Mouse (Mus musculus): ENCODE results near the gene Col1a2.

The Col1a2 gene

DNA sequence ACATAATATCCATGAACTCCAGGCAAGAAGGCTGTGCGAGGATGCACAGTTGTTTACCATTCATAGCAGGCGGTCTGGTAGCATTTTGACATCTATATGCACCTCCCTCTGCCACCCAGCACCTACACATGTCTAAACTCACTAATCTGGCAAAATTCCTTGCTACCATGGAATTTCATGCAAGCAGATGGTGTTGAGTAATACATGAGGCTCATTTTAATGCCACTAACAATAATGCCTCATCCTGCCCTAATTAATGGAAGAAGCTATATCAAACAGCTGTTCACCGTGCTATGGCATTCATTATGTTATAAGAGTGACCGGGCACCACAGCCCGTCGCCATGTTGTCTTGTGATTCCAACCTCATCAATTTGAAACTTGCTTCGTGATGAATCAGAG lies 23.8 kb downstream of the Col1a2 start:
- DNase-seq, result no peak

DNA sequence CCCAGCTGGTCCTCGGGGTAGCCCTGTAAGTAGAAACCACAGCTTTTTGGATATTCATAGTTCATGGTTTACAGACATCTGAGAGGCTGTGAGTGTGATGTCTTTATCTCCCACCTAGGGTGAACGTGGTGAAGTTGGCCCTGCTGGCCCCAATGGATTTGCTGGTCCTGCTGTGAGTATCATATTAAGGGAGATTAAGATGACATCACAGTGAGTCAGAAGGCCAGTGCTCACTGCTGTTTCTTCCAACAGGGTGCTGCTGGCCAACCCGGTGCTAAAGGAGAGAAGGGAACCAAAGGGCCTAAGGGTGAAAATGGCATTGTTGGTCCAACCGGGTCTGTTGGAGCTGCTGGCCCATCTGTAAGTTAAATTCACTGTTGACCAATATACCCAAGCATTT lies 26.4 kb downstream of the Col1a2 start:
- no peak for DNase-seq

DNA sequence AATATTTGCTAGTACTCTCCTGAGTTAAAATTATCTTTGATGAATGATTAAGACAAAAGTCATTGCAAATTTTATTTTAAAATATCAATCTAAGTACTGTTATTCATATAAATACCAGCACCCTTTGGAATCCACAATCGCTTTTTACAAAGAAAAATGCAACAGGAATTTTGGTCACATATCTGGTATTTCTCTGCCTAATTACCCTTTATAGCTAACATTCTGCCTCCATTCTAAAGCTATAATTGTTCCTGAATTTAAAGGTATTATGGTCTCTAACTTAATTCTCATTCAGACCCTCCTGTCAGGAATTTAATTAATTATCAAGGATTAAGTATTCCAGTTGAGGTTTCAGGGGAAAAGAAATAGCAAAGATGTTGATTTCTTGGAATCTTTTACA lies 28.3 kb downstream of the Col1a2 start:
- DNase-seq, result no peak

DNA sequence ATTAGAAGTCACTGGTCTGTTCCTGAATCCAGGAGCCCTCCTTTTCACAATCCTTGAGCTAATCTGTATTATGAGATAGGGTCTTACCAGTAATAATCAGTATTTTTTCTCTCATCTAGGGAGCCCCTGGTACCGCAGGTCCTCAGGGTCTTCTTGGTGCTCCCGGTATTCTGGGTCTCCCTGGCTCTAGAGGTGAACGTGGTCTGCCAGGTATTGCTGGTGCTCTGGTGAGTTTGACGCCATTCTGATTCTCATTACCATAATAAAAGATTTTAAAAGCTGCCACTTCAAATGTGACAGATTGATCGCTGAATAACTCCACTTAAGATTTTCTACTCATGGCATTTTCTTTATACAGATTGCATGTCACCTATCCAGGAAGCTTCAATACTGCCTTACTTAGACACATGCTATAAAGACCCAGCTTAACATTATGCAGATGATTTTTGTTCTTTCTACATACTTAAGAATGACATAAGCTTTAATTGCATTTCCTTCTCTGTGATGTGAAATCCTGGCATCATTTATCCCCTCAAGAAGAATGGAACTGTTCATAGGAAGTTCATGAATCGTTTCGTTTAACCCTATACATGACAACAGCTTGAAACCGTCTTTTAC lies 30.0 kb downstream of the Col1a2 start:
- no peak for DNase-seq

DNA sequence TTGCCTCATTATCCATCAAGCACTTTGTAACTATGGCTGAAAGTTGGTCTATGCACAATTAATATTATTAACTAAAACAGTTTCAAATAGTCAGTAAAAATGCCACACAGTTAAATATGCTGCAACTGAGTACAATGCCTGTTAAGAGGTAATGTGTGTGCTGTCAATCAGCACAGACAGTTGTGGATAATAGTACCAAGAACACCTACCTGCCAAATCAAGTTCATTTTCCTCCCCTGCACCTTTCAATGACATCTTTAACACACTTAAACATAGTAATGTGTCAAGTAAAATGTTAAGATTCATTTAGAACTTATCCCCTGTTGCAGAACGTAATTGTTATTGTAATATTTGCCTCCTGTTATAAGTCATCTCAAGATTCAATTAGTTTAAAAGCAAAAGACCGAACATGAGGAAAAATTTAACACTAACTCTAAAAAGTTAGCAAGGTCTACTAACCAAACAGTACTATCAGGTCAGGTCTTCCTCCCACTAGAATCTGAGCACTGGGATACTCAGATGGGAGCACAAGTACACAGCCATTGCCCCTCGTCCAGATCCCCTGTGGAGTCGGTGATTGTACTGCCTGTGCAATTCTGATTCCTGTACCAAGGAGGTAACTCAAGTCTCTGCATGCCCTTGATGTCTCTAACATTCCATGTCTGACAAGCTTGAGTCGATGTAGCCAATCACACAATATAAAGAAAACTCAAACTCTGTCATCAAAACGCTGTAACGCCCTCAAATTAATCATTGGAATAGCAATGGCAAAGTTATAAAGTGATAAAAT lies 37.5 kb downstream of the Col1a2 start:
- no peak for DNase-seq

DNA sequence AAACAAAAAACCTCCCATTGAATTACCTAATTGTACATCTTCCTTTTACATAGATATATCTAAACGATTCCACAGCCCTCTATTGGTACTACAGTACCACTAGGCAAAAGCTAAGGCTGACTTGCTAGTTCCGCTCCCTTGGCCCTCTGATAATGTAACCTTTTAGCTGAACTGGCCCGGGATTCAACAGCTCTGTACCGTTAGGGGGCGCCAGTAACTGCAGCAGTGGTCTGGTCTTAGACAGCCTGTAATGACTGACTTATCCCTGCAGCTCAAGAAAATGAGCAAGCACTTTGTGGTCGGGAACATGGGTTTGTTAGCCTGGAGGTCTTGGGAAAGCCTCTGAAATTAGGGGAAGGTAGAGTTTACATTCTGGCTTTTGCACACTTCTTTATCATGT lies 39.9 kb downstream of the Col1a2 start:
- DNase-seq, result peak; percentile 67

DNA sequence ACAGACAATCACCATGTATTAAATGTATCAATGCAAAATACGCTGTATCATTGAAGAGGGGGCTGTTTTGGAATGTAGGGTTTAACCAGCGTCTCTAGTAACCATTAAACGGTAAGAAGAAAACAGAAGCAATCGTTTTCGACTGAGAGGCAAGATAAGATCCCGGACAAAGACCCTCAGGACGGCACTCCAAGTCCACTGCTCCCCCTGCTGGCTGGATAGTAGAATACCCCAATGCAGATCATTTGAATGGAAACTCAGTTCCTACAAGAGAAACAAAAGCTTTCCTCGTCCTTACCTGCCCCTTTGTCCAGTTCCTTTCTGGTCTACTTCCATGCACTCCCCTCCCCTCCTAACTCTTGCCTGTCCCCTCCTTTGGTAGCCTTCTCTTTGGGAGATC lies 41.1 kb downstream of the Col1a2 start:
- peak; percentile 80 for DNase-seq

DNA sequence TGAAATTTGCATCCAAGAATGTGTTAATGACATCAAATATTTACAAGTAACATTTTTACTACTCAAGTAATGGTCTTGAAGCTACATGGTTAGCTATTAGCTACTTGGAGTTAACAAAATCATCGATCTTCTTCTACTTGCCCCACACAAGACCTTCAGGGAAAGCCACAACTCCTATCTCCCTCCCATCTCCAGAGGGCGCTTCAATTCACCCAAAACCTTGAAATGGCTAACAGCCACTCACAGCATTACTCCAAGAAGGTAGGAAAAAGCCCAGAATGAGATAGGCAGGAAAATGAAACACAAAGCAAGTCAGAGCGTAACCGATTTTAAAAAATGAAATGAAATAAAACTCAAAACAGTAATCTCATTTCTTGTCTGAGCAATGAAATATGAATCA lies 44.3 kb downstream of the Col1a2 start:
- no peak for DNase-seq

DNA sequence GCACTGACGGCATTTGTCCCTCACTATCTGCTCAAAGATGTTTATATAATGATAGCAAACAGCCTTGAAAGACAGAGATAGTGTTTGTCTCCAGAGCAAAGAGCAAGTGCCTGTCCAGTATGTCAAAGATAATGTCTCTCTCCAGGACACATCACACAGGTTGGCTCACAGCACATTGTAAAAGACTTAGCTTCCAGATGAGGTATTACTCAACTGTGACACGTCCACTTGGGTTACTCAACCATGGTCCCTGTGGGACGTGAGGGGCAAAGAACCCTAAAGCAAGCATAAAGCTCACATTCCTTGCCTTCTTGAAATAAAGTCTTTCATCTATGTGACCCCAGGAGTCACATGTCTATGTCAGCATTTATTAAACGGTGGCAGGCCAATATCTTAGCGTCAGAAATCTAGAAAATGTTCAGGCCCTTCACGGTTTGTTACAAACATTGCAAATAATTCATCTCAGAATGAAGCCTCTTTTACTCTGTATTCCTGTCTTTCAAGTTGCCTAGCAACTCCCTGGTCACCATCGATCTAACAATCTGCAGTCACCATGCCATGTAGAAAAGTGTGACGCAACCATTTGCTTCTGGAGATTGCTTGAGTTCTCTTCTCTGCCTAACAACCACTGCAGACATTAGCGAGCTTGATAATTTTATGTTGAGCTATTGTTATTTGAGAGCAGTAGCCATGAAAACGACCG lies 45.4 kb downstream of the Col1a2 start:
- no peak for DNase-seq

DNA sequence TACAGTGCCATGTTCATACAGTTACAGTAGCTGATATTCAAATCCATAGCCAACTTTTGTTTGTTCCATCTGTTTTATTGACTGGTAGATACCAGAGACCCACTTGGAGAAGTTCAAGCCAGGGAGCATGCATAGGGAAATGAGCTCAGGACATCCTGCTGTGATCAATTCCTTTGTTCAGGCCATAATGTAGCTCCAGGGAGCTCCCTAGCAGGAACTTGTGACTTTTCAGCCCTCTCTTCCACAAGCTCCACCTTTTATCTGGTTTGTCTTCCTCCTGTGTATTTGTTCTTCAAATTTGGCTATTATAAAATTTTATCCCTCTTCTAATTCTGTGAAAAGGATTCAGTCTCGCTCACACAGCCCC lies 45.9 kb downstream of the Col1a2 start:
- no peak for DNase-seq

DNA sequence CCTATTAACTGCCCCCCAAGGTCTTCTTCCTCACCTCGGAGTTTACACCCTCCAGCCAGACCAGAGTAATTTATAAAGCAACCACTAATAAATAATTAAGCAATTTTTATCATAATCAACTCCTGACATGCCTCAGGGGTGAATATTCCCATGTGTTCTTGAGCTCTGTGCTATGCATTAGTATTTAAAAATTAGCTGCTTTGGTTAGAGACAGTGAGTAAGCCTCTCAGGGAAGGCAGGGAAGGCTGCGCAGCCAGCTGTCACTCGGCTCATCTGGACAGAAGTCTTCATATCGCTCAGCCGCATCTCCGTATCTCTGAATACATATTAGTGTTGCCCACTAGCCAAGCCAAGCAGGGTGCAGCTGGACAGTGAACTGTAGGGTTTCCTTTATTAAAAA lies 50.8 kb downstream of the Col1a2 start:
- no peak for DNase-seq

DNA sequence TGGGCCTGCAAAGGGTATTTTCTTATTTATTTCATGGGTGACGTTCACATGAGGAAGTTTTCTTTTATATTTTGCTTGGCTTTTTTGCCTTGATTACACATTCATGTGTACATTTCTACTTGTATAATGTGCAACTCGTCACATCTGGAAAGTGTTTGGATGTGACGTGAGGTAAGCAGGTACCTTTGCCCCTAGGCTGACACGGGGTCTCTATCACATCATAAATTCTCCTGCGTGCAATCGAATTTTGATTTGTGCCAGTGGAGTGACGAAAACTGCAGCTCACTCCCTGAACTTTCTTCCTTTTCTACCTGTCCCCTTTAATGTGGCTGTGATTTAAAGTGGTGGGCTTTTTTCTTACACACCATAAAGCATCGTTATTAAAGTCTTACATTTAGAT lies 52.5 kb downstream of the Col1a2 start:
- DNase-seq, result no peak

DNA sequence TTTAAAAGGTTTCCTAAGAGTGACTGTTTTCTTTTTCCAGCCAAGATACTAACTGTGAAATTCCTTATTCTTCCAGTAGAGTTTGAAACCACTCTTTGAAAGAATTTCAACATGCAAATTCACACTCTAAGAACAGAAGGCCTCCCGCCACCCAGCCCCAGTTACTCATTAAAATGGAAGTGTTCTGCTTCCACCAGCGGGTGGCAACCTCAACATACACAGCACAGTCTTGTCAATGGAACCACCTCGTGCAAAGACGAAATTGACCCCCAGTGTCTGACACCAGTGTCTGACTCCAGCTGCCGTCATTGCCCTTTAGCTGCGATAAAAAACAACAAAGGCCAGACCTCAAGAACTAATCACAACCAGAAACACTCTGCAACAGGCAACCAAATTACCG lies 53.1 kb downstream of the Col1a2 start:
- DNase-seq, result peak; percentile 18

DNA sequence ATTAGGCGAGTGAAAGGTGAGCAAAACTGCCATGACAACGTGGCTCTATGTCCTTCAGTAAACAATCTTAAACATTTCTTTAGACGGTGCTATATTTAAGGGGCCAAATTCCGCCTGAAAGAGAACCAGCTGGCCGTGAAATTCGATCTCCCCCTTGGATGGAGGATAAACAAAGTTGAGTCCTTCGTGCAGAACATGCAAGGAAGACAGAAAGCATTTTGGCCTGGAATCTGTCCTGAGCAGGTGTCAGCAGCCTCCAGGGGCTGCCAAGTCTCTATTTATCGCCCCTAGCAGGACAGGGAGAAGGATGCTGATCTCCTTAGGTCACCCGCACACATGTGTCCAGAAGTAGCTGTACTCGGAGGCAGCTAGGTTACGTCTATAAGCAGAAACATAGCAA lies 56.5 kb downstream of the Col1a2 start:
- DNase-seq, result no peak

DNA sequence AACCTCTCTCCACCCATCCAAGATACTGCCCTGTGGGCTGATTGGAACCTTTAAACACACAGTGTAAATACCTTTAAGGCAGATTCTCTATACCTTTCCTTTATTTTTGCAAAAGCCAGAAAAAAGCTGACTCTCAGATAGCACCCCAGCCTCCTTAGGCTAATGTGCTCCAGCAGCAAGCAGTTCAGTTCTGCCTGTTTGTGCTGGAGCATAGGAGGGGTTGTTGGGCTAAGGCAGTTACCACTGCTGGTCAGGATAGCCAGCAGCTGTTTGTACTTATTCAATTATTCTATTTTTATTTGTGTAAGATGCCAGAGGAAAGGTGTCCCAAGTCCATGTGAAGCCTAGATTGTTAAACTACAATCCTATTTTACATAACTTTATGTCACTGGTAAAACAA lies 57.0 kb downstream of the Col1a2 start:
- DNase-seq, result no peak

DNA sequence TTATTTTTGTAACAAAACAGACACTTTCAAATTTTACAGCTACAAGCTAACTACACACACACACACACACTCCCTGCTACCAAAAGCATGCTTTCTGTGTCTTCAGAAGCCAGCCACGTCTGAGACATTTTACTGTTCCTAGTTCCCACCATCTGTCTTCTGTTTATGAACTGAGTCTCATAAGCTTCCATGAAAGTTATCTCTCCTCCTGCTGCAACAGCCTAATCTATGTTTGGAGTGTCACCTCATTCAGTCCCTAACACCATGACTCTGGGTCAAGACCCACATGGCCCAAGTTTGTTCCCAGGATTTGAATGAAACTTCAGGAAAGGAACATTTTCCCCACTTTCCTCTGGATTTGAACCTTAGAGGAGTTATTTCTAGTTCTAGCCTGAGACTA lies 57.8 kb downstream of the Col1a2 start:
- no peak for DNase-seq

DNA sequence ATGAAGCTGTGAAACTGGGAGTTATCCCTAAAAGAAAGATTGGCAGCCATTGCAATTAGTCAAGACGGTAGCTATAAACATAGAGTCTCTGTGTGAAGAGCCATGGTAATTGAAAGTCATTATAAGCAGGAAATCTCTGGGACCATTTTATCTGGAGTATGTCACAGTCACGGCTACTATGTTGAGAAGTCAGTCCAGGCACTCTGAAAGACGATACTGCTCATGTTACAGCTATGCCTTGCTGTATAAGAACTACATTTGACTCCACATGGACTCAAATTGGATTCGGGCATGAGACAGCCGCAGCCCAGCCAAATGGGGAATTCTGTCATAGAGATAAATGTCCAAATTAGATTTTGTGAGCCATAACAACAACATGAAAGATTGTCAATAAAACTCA lies 58.9 kb downstream of the Col1a2 start:
- DNase-seq, result no peak

DNA sequence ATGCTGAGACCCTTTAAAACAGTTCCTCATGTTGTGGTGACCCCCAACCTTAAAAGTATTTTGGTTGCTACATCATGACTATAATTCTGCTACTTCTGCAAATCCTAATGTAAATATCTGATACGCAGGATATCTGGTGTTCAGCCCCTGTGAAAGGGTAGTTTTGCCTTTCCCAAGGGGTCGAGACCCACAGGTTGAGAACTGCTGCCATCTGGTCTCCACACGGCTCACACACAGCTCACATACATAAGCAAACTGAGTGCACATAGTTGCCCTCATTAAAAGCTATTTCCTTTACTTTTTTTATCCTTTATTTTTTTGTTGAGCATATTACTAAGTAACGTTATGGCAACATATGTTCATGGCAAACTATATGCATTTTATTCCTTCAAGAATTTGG lies 65.8 kb downstream of the Col1a2 start:
- no peak for DNase-seq

DNA sequence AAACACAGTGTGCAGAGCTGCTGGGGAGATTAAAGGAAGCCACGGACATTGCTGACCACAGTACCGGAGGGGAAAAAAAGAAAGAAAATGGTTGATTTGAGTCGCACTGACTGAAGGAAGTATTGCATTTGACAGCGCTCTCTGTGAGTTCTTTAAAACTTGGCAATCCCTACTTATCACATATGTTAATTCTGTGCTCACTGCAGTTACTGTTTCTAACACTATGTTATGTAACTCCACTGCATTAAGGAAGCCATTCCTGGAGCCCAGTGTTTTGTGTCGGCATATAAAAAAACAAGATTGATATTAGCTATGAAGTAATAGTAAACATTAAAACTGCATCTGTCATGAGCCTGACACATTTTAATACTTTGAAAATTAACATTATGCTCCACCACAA lies 73.1 kb downstream of the Col1a2 start:
- DNase-seq, result no peak

DNA sequence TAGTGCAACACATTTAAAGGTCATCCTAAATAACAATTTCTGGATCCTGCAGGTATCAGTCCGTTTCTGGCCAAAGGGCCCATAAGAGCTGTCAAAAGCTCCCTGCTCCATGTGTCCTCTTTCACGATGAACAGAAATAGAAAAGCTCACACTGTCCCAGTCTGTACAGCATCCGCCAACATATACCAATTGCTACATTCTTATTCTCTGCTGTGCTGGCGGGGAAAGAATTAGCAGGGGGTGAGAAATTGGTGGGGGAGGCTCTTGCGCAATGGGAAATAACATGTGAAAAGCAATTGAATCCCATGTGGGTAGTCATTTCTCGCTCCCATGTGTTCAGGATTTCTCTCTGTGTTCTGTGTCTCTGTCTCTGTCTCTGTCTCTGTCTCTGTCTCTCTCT lies 73.7 kb downstream of the Col1a2 start:
- no peak for DNase-seq

DNA sequence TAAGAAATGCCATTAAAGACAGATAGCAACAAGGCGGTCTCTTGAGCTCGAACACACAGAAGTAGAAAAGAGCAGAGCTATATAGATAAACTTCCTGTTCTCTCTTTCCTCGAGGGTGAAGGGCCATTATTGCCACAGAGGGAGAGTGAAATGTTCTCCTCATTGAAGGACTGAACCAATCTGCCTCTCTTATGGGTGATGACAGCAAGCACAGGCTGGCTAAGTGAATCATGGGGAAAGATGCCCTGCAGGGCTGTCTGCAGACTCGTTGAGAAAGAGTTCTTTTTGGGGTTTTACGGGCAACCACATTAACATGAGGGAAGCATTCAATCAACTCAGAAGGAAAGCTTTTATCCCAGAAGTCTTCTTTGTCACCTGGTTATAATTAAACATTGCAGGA lies 75.0 kb downstream of the Col1a2 start:
- DNase-seq, result no peak

DNA sequence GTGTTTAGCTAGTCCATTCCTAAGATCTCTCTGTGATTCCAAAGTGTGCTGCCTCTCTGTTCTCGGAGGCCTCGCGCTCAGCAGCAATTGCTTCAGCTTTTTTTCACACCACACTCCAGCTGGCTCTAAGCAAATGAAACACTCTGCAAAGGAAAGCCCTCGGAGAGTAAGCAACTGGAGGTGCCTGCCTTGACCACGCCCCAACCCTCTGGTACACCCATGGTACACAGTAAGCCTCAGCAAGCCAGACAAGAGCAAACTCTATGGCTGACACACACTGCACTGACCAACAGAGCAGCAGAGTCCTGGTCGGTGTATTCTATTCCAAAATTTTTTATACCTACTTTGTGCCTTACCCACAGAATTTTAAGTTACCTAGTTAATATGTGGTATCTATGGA lies 78.9 kb downstream of the Col1a2 start:
- DNase-seq, result no peak

DNA sequence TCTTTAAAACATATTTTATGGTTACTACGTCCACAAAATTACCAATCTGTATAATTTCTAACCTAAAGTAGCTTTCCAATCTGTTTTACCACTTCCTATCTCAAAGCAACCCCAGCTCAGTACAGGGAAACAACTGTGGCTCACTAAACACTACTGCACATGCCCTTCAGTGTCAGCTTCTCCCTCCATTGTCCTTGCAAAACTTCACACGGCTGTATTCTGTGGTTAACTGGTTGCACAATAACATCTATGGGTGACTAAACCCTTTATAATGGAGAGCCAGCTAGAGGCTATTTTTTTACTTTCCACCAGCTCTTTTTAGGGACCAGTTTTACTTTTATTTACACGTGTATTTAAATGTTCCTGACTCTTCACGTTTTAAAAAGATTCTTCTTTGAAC lies 83.3 kb downstream of the Col1a2 start:
- no peak for DNase-seq

DNA sequence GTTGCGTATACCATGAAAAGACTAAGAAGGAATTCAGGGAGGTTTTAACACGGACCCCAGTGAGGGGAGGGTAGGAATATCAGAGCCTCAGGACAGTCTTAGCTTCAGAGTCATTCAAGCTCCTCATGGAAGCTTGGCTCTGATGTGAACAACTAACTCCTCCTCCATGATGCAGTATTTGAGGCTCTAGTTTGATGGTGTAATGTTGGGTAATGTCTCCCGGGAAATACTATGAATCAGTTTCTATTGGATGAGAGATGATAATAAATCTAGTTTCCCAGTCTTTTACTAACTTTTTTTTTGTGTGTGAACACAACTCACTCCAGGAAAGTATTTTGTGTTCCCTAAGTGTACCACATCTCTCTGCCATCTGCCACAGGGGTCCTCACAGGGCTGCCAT lies 84.1 kb downstream of the Col1a2 start:
- no peak for DNase-seq

DNA sequence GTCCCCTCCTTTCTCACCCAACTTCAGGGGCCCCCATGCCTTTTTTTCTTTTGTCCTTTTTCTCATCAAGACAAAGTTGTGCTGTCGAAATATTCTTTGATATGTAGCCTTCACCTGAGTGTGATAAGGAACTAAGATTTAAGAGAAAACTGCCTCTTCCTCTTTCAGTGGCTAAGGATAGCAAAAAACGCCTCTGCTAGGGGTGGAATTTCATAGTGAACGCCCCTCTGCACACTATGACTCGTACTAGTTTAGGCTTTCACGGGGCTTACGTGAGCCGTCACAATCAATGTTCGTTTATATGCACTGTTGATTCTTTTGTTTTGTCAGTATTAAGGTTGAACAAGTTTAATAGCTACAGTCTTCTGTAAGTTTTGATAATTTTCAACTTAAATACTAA lies 85.5 kb downstream of the Col1a2 start:
- DNase-seq, result no peak
